ENCODE assay signal across 12 mouse cellular contexts in the genomic region with DNA sequence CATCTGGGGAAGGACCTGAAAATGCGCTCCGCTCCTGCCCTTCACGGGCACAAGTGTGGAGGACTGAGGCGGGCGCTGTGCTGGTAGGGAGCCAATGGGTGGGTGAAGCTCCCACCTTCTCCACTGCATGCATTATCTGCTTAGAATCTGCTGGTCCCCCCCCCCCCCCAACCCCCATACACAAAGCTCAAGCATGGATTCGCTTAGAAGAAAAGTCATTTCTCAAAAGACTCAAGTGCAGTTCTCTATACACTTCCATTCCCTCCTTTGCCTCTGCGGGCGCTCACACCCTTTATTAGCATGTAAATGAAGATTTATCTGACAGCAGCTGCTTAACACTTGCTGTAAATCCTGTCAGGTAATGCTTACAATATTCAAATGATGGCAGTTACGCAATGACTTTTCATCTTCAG.
A peak's percentile ranks its signal among the peaks of the same experiment; 100 is the strongest.
DNase-seq lines count a peak whose midpoint lies in the region; ATAC-seq and TF ChIP-seq lines count a peak whose summit lies in the region.
"Had no signal": no experiment of that assay in that cellular context is flagged by ENCODE, and none has a peak within 500 bp of the region (broad histone marks: within the 10 kb centered on the region; RNA-seq: fewer than 3 reads in every experiment).

No protein-coding gene starts in this region.

- WGBS in kidney, embryonic 14.5 days, result 22% methylated on average over 9 of the region's 9 CpGs
- WGBS in hindbrain, embryonic 10.5 days, result 23% methylated on average over 9 of the region's 9 CpGs
- 13% methylated on average over 9 of the region's 9 CpGs for WGBS in midbrain, postnatal 0 days

- H3K36me3 ChIP-seq in kidney, embryonic 14.5 days (ENCODE audit: control insufficient read depth, insufficient read depth, low read length), result no peaks in the 10 kb centered on the region
- no peaks in the 10 kb centered on the region for H3K36me3 ChIP-seq in hindbrain, embryonic 10.5 days
- no peaks in the 10 kb centered on the region for H3K36me3 ChIP-seq in midbrain, postnatal 0 days (ENCODE audit: insufficient read depth, low read length)
- H3K36me3 ChIP-seq: limb, embryonic 12.5 days had no signal

- H3K4me1 ChIP-seq in kidney, embryonic 14.5 days (ENCODE audit: control insufficient read depth, insufficient read depth, low read length), result no peaks in the 10 kb centered on the region
- peaks cover 6% of the 10 kb centered on the region for H3K4me1 ChIP-seq in hindbrain, embryonic 10.5 days (replicated peaks)
- no peaks in the 10 kb centered on the region for H3K4me1 ChIP-seq in midbrain, postnatal 0 days (ENCODE audit: insufficient read depth, low read length)

- H3K27me3 ChIP-seq in kidney, embryonic 14.5 days (ENCODE audit: control insufficient read depth, insufficient read depth, low read length), result no peaks in the 10 kb centered on the region
- H3K27me3 ChIP-seq in hindbrain, embryonic 10.5 days (ENCODE audit: insufficient read depth, poor library complexity, severe bottlenecking), result no peaks in the 10 kb centered on the region
- H3K27me3 ChIP-seq in midbrain, postnatal 0 days (ENCODE audit: insufficient read depth, low read length), result no peaks in the 10 kb centered on the region
- H3K27me3 ChIP-seq: limb, embryonic 12.5 days had no signal

- H3K27ac ChIP-seq in kidney, embryonic 14.5 days (ENCODE audit: low read depth, low read length), result no peak overlapping the region
- no peak overlapping the region; the same call in 1 of the 2 replicates for H3K27ac ChIP-seq in hindbrain, embryonic 10.5 days
- no peak overlapping the region for H3K27ac ChIP-seq in midbrain, postnatal 0 days (ENCODE audit: low read depth, low read length)
- H3K27ac ChIP-seq: limb, embryonic 12.5 days had no signal

- TF ChIP-seq CTCF in midbrain, postnatal 0 days (IDR thresholded peaks at IDR 0.05), result peak; percentile 19

- peak; percentile 7 to 22 for DNase-seq in cerebellum, postnatal 10 days
- no peak for DNase-seq in cerebellum, adult 11-12 months
- DNase-seq in kidney, adult 9 months, result no peak
- no peak for DNase-seq in hindbrain, embryonic 10.5 days (ENCODE audit: low spot score)
- peak; percentile 44 for DNase-seq in midbrain, postnatal 0 days (ENCODE audit: low spot score)
- no peak for DNase-seq in lung, adult 18-20 months
- DNase-seq: cerebellum, postnatal 25 days; kidney, adult 2 months had no signal

- ATAC-seq in kidney, embryonic 14.5 days (ENCODE audit: low FRiP score, low TSS enrichment), result peak; percentile 32; the same call in 1 of the 2 replicates
- ATAC-seq in midbrain, postnatal 0 days (ENCODE audit: low FRiP score), result no peak
- ATAC-seq in inflammation-experienced regulatory T-cells, adult 6 months, result no peak
- ATAC-seq: lung, postnatal 0 days had no signal

- no peak overlapping the region for H3K9ac ChIP-seq in kidney, embryonic 14.5 days (ENCODE audit: low read depth, low read length)
- peak overlapping the region; percentile 29; the same call in 1 of the 2 replicates for H3K9ac ChIP-seq in midbrain, postnatal 0 days (replicated peaks; ENCODE audit: low read length, poor library complexity, severe bottlenecking)
- H3K9ac ChIP-seq: limb, embryonic 12.5 days had no signal

- H3K4me2 ChIP-seq in kidney, embryonic 14.5 days (replicated peaks; ENCODE audit: low read depth, low read length), result no peak overlapping the region
- H3K4me2 ChIP-seq in midbrain, postnatal 0 days (ENCODE audit: low read depth, low read length, poor library complexity, severe bottlenecking), result peak overlapping the region; percentile 47
- H3K4me2 ChIP-seq: limb, embryonic 12.5 days had no signal

- H3K4me3 ChIP-seq in kidney, embryonic 14.5 days (ENCODE audit: low read length), result no peak overlapping the region
- H3K4me3 ChIP-seq in hindbrain, embryonic 10.5 days, result peak overlapping the region; percentile 6; the same call in 1 of the 2 replicates
- peak overlapping the region; percentile 20 for H3K4me3 ChIP-seq in midbrain, postnatal 0 days (ENCODE audit: low read depth, low read length)
- H3K4me3 ChIP-seq: limb, embryonic 12.5 days had no signal

- no peaks in the 10 kb centered on the region for H3K9me3 ChIP-seq in kidney, embryonic 14.5 days (ENCODE audit: control insufficient read depth, low read length)
- H3K9me3 ChIP-seq in hindbrain, embryonic 10.5 days, result no peaks in the 10 kb centered on the region
- H3K9me3 ChIP-seq in midbrain, postnatal 0 days (ENCODE audit: low read length), result no peaks in the 10 kb centered on the region

Comparison
In these comparisons a context has a peak if more than half of its experiments do, and no peak if none do; other contexts are left out.
1. DNase-seq: peak in cerebellum, postnatal 10 days (2 of 2) and midbrain, postnatal 0 days (single experiment); none in cerebellum, adult 11-12 months (single experiment), kidney, adult 9 months (single experiment), hindbrain, embryonic 10.5 days (single experiment) and lung, adult 18-20 months (0 of 2).